Mouse (Mus musculus) ES-CJ7 (cell line): Measurements from ENCODE around the gene Pex6.

Experiments used
- DNase-seq: peaks from one replicate; pipeline ENCODE4 v3.0.0; 2011; ENCODE audit warnings: low read depth, low spot score

Pex6 gene

GRCm38 (mm10) chr17:46699912-46700311 is 11.4 kb upstream of the Pex6 start:
- DNase-seq, result no peak

GRCm38 (mm10) chr17:46701489-46701888 is 9.8 kb upstream of the Pex6 start:
- no peak for DNase-seq

- no peak for DNase-seq
Observed at GRCm38 (mm10) chr17:46702100-46702499, 9.2 kb upstream of the Pex6 start.

GRCm38 (mm10) chr17:46702506-46702905 is 8.8 kb upstream of the Pex6 start:
- no peak for DNase-seq

- DNase-seq, result no peak
Observed at GRCm38 (mm10) chr17:46703971-46704886, 7.0 kb upstream of the Pex6 start.

GRCm38 (mm10) chr17:46704887-46705835 is 6.1 kb upstream of the Pex6 start, which contains the start of gene Ppp2r5d:
TSS of gene Ppp2r5d (minus strand) at chr17:46705111.
- DNase-seq, result peak; percentile 97

- no peak for DNase-seq
Observed at GRCm38 (mm10) chr17:46706375-46707089, 4.7 kb upstream of the Pex6 start.

GRCm38 (mm10) chr17:46711612-46712271 is 479 bp downstream of the Pex6 start:
- no peak for DNase-seq

- no peak for DNase-seq
Observed at GRCm38 (mm10) chr17:46712442-46712841, 1.2 kb downstream of the Pex6 start.

GRCm38 (mm10) chr17:46713849-46714248 is 2.6 kb downstream of the Pex6 start:
- no peak for DNase-seq

- DNase-seq, result peak; percentile 76
Observed at GRCm38 (mm10) chr17:46714756-46715481, 3.7 kb downstream of the Pex6 start.

GRCm38 (mm10) chr17:46721077-46721476 is 9.8 kb downstream of the Pex6 start:
- DNase-seq, result no peak

GRCm38 (mm10) chr17:46724477-46725084 is 13.3 kb downstream of the Pex6 start:
- DNase-seq, result no peak

GRCm38 (mm10) chr17:46725273-46725672 is 14.0 kb downstream of the Pex6 start:
- DNase-seq, result peak; percentile 82

GRCm38 (mm10) chr17:46725731-46726645 is 14.7 kb downstream of the Pex6 start:
- DNase-seq, result no peak

GRCm38 (mm10) chr17:46727271-46727670 is 16.0 kb downstream of the Pex6 start:
- no peak for DNase-seq

- peak; percentile 74 for DNase-seq
Observed at GRCm38 (mm10) chr17:46728021-46728420, 16.8 kb downstream of the Pex6 start.

- DNase-seq, result no peak
Observed at GRCm38 (mm10) chr17:46728496-46728895, 17.2 kb downstream of the Pex6 start.

- DNase-seq, result no peak
Observed at GRCm38 (mm10) chr17:46728904-46729318, 17.6 kb downstream of the Pex6 start, which contains the start of gene Gnmt. TSS of gene Gnmt (minus strand) at chr17:46729168.
